In the genomic region with DNA sequence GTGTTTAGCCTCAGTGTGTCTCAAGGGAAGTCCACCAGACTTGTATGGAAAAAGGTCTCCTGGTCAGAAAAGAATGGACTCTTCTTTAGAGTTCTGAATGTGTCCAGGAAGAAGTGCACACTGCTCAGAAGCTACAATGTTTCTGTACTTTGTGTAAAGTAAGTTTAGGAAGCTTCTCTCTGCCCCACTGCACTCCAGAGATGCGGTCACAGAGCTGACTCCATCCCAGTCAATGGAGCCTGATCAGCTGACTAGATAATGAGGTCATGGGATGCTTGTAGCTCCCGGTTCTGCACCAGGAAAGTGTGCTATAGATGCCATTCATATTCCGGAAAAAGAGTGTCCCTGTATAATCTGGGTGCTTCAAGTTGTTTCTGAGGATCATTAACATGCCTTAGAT, we compare ENCODE assay signal across 27 mouse cellular contexts.
"Had no signal": no experiment of that assay in that cellular context is flagged by ENCODE, and none has a peak within 500 bp of the region (broad histone marks: within the 10 kb centered on the region; RNA-seq: fewer than 3 reads in every experiment).

No protein-coding gene starts in this region.

- H3K9me3 ChIP-seq: embryonic facial prominence, embryonic 10.5 days; embryonic facial prominence, embryonic 12.5 days; embryonic facial prominence, embryonic 13.5 days; embryonic facial prominence, embryonic 15.5 days; forebrain, embryonic 10.5 days; forebrain, embryonic 12.5 days; forebrain, embryonic 13.5 days; forebrain, embryonic 15.5 days had no signal

- DNase-seq: cerebellum, adult 8-10 months; cerebellum, adult 9-10 months; cerebellum, adult 9-11 months; cerebellum, postnatal 10 days; cerebellum, postnatal 14 days; cerebellum, postnatal 25 days; cerebellum, postnatal 36 days; embryo, embryonic 11 days; forebrain, postnatal 0 days; gastrocnemius, adult 2 months; gastrocnemius, postnatal 10 days; gastrocnemius, postnatal 14 days; gastrocnemius, postnatal 25 days; gastrocnemius, postnatal 36 days; heart, adult 11 months; heart, adult 18-20 months; heart, adult 2 months had no signal

- H3K36me3 ChIP-seq: embryonic facial prominence, embryonic 10.5 days; embryonic facial prominence, embryonic 12.5 days; embryonic facial prominence, embryonic 13.5 days; embryonic facial prominence, embryonic 15.5 days; forebrain, embryonic 10.5 days; forebrain, embryonic 12.5 days; forebrain, embryonic 15.5 days had no signal

- H3K4me1 ChIP-seq: embryonic facial prominence, embryonic 10.5 days; embryonic facial prominence, embryonic 12.5 days; embryonic facial prominence, embryonic 13.5 days; embryonic facial prominence, embryonic 15.5 days; forebrain, embryonic 10.5 days; forebrain, embryonic 12.5 days; forebrain, embryonic 13.5 days; forebrain, embryonic 15.5 days had no signal

- H3K27ac ChIP-seq: embryonic facial prominence, embryonic 10.5 days; embryonic facial prominence, embryonic 12.5 days; embryonic facial prominence, embryonic 13.5 days; embryonic facial prominence, embryonic 15.5 days; forebrain, embryonic 10.5 days; forebrain, embryonic 12.5 days; forebrain, embryonic 13.5 days; forebrain, embryonic 15.5 days; gastrocnemius, adult 2 months; heart, adult 2 months had no signal

- H3K4me2 ChIP-seq: embryonic facial prominence, embryonic 12.5 days; embryonic facial prominence, embryonic 13.5 days; embryonic facial prominence, embryonic 15.5 days; forebrain, embryonic 12.5 days; forebrain, embryonic 13.5 days; forebrain, embryonic 15.5 days had no signal

- H3K27me3 ChIP-seq: embryonic facial prominence, embryonic 12.5 days; embryonic facial prominence, embryonic 13.5 days; embryonic facial prominence, embryonic 15.5 days; forebrain, embryonic 12.5 days; forebrain, embryonic 13.5 days; forebrain, embryonic 15.5 days had no signal

- H3K9ac ChIP-seq: embryonic facial prominence, embryonic 12.5 days; embryonic facial prominence, embryonic 13.5 days; embryonic facial prominence, embryonic 15.5 days; forebrain, embryonic 12.5 days; forebrain, embryonic 13.5 days; forebrain, embryonic 15.5 days; forebrain, postnatal 0 days had no signal

- H3K4me3 ChIP-seq: embryonic facial prominence, embryonic 10.5 days; embryonic facial prominence, embryonic 12.5 days; embryonic facial prominence, embryonic 13.5 days; embryonic facial prominence, embryonic 15.5 days; erythroblast, embryonic 14.5 days; forebrain, embryonic 10.5 days; forebrain, embryonic 12.5 days; forebrain, embryonic 13.5 days; forebrain, embryonic 15.5 days; gastrocnemius, adult 2 months; heart, adult 2 months had no signal

- ATAC-seq: forebrain, embryonic 13.5 days; forebrain, embryonic 14.5 days; forebrain, embryonic 15.5 days; forebrain, postnatal 0 days had no signal
